Mouse (Mus musculus): ENCODE measurements around the gene Csn2.

Csn2 gene

DNA sequence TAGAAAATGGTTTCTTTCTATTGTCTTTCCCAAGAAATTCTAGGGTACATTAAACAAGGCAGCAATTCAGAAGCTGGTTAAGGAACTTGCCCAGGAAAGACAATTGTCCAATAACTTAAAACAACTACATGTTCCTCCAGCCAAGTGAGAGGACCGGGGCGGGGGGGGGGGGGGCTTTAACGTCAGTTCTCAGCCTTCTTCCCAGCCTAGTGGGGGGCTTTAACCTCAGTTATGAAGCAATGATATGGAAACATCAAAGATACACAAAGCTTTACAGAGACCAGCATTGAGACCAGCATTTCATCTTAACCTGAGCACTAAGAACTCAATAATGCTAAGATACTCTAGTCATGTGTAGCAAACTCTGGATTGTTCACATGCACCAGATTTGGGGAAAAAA lies at the start of gene Csn2:
Csn2 (minus strand) TSS at position 101 of the 400 bp plus-strand sequence.
- Histone ChIP-seq H3K36me3 (ENCODE audit: control insufficient read depth, insufficient read depth, low read length, poor library complexity, severe bottlenecking) (no peaks in the 10 kb centered on the region), H3K27me3 (ENCODE audit: control insufficient read depth, insufficient read depth, low read length, poor library complexity, severe bottlenecking) (no peaks in the 10 kb centered on the region)
- DNase-seq (ENCODE audit: low read depth, low spot score) = no peak

DNA sequence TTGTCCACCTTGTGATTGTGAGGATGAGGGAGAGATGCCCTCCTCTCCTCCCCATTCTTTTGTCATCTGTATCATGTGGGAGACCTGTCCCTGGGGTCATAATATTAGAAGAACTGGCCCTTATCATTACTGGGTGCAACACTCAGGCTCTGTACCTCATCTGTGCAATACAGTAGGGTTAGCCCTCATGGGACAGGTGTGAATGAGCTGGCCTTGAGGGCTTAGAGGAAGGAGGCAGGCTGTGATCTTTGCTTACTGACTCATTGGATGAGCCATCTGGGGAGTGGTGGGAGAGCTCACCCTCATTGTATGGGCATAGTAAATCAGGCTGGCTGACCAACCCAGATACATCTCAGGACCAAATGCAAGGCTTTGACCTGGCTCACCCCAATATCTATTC lies 35.4 kb upstream of the Csn2 start:
- Histone ChIP-seq H3K27me3 (ENCODE audit: control insufficient read depth, insufficient read depth, low read length, poor library complexity, severe bottlenecking) (no peaks in the 10 kb centered on the region), H3K36me3 (ENCODE audit: control insufficient read depth, insufficient read depth, low read length, poor library complexity, severe bottlenecking) (no peaks in the 10 kb centered on the region)
- no peak for DNase-seq (ENCODE audit: low read depth, low spot score)

DNA sequence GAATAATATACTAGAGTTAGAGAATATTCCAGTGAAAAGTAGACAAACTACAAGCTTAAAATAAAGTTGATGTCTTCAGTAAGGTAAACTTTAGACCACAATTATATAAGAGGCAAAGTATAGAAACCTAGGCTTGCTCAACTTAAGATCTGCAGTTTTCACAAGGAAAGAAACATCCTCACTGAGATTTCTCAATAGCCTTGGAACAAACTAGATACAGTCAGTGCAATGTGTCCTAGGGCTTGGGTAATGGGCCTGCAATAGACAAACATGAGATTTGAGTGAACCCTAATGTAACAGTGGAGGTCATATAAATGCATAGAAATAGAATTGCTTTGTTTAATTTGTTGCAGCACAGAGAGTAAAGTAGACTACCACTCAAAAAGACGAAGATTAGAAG lies 6.5 kb upstream of the Csn2 start:
- no peaks in the 10 kb centered on the region for H3K27me3 ChIP-seq (ENCODE audit: control insufficient read depth, insufficient read depth, low read length, poor library complexity, severe bottlenecking)
- H3K36me3 ChIP-seq (ENCODE audit: control insufficient read depth, insufficient read depth, low read length, poor library complexity, severe bottlenecking) = no peaks in the 10 kb centered on the region
- DNase-seq (ENCODE audit: low read depth, low spot score) = no peak

DNA sequence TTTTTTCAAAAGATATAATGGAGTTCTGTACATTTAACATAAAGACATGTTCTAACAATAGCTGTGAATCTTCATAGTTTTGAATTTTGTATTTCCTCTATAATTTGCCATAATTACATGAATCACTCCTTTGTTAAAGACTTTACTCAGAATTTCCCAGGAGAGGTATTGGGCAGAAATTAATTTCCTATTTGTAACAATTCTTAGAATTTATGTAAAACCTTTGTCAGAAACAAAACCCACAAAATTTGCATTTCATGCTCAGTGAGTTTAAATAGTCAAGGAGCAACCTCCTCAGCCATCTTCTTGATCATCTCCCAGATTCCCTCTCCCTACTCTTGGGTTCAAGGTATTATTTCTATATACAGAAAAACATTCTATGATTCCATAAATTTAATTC lies 33.5 kb downstream of the Csn2 start, which contains the start of gene Csn1s1:
Csn1s1 (plus strand) TSS at position 301 of the 400 bp plus-strand sequence.
- no peak for DNase-seq (ENCODE audit: low read depth, low spot score)
- Histone ChIP-seq H3K36me3 (ENCODE audit: control insufficient read depth, insufficient read depth, low read length, poor library complexity, severe bottlenecking) (no peaks in the 10 kb centered on the region), H3K27me3 (ENCODE audit: control insufficient read depth, insufficient read depth, low read length, poor library complexity, severe bottlenecking) (no peaks in the 10 kb centered on the region)

DNA sequence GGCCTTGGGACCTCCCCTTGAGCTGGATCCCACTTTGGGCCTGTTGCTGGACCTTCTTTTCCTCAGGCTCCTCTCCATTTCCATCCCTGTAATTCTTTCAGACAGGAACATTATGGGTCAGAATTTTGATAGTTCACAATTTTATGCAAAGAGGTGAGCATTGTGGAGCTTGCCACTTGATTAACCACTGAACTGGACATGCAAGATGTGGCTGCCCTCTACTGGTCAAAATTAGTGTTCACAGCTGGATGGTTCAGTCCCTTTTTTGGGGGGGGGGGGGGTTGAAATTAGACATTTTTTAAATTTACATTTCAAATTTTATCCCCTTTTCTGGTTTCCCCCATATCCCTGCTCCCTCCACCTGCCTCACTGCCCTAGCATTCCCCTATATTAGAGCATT lies 56.6 kb downstream of the Csn2 start:
- no peaks in the 10 kb centered on the region for H3K27me3 ChIP-seq (ENCODE audit: control insufficient read depth, insufficient read depth, low read length, poor library complexity, severe bottlenecking)
- no peaks in the 10 kb centered on the region for H3K36me3 ChIP-seq (ENCODE audit: control insufficient read depth, insufficient read depth, low read length, poor library complexity, severe bottlenecking)
- no peak for DNase-seq (ENCODE audit: low read depth, low spot score)
